Mouse (Mus musculus) 3134 (cell line): Measurements from ENCODE around the gene Bmf.
A peak's percentile ranks its signal among the peaks of the same experiment; 100 is the strongest.
"Not testable (repeated sequence)": the region's sequence is repeated elsewhere in the genome, so short reads cannot be mapped to it uniquely, and the experiment has no call there.

ENCODE experiments used
- DNase-seq: peaks from one replicate; pipeline ENCODE4 v3.0.0-alpha.2; 2011; ENCODE audit warnings: low spot score; ENCODE audit not compliant: insufficient read length; ENCODE audit errors: extremely low read depth

Gene Bmf

GRCm38 (mm10) chr2:118549507-118550473 lies at the start of gene Bmf:
Bmf (minus strand) TSS chr2:118549687.
- DNase-seq: peak; percentile 52

- no peak for DNase-seq
These were observed 49.6 kb upstream of the Bmf start for GRCm38 (mm10) chr2:118599087-118599486.

GRCm38 (mm10) chr2:118597673-118598568 lies 48.4 kb upstream of the Bmf start, which contains the start of gene Bub1b:
Bub1b (plus strand) TSS chr2:118598211.
- peak; percentile 87 for DNase-seq

- DNase-seq: no peak
These were observed 41.6 kb upstream of the Bmf start for GRCm38 (mm10) chr2:118591083-118591482.

- DNase-seq: no peak
These were observed 38.2 kb upstream of the Bmf start for GRCm38 (mm10) chr2:118587686-118588085.

GRCm38 (mm10) chr2:118586013-118586412 lies 36.5 kb upstream of the Bmf start:
- DNase-seq: no peak

GRCm38 (mm10) chr2:118573135-118573534 lies 23.6 kb upstream of the Bmf start:
- DNase-seq: no peak

GRCm38 (mm10) chr2:118572183-118572836 lies 22.8 kb upstream of the Bmf start:
- no peak for DNase-seq

GRCm38 (mm10) chr2:118570939-118571338 lies 21.5 kb upstream of the Bmf start:
- peak; percentile 24 for DNase-seq

GRCm38 (mm10) chr2:118567179-118567578 lies 17.7 kb upstream of the Bmf start:
- no peak for DNase-seq

GRCm38 (mm10) chr2:118562431-118562830 lies 12.9 kb upstream of the Bmf start:
- no peak for DNase-seq

- no peak for DNase-seq
These were observed 12.5 kb upstream of the Bmf start for GRCm38 (mm10) chr2:118562015-118562414.

GRCm38 (mm10) chr2:118558426-118558825 lies 8.9 kb upstream of the Bmf start:
- no peak for DNase-seq

- DNase-seq: not testable (repeated sequence)
These were observed 5.0 kb upstream of the Bmf start for GRCm38 (mm10) chr2:118554356-118554990.

GRCm38 (mm10) chr2:118551606-118552005 lies 2.1 kb upstream of the Bmf start:
- no peak for DNase-seq

GRCm38 (mm10) chr2:118548421-118549221 lies 866 bp downstream of the Bmf start:
- DNase-seq: no peak

- peak; percentile 78 for DNase-seq
These were observed 1.9 kb downstream of the Bmf start for GRCm38 (mm10) chr2:118547541-118548016.

GRCm38 (mm10) chr2:118546798-118547165 lies 2.7 kb downstream of the Bmf start:
- DNase-seq: no peak

- no peak for DNase-seq
These were observed 3.2 kb downstream of the Bmf start for GRCm38 (mm10) chr2:118546104-118546797.
